ENCODE assay signal across 8 mouse cellular contexts in genomic region chr1:189006267-189006666, GRCm38 (mm10). TPM values are rescaled to one million over a fixed set of nuclear protein-coding genes. Genes with fewer than 3 reads are reported as not detected.
A peak's percentile ranks its signal among the peaks of the same experiment; 100 is the strongest.
DNase-seq lines count a peak whose midpoint lies in the region; ATAC-seq and TF ChIP-seq lines count a peak whose summit lies in the region.

No protein-coding gene starts in this region.

- H3K4me2 ChIP-seq in heart, embryonic 13.5 days, result peak overlapping the region; percentile 99
- H3K4me2 ChIP-seq in hindbrain, embryonic 14.5 days (replicated peaks), result peak overlapping the region; percentile 97
- peak overlapping the region; percentile 93 for H3K4me2 ChIP-seq in midbrain, embryonic 11.5 days

- CTCF ChIA-PET in Patski (lab: Charles Lee), result no interaction called here

- 0 out of 2 replicates have a peak overlapping the region, but pooled peaks have one; percentile 21 for H3K9ac ChIP-seq in heart, embryonic 13.5 days
- H3K9ac ChIP-seq in hindbrain, embryonic 14.5 days, result peak overlapping the region; percentile 96; the same call in 1 of the 2 replicates
- no peak overlapping the region for H3K9ac ChIP-seq in midbrain, embryonic 11.5 days (ENCODE audit: low read length)

- no peaks in the 10 kb centered on the region for H3K27me3 ChIP-seq in heart, embryonic 13.5 days (replicated peaks)
- H3K27me3 ChIP-seq in Patski, result no peaks in the 10 kb centered on the region
- H3K27me3 ChIP-seq in hindbrain, embryonic 14.5 days (ENCODE audit: control insufficient read depth, insufficient read depth, low read length), result no peaks in the 10 kb centered on the region
- H3K27me3 ChIP-seq in midbrain, embryonic 11.5 days (ENCODE audit: control insufficient read depth, insufficient read depth, low read length), result no peaks in the 10 kb centered on the region

- no peaks in the 10 kb centered on the region for H3K9me3 ChIP-seq in heart, embryonic 13.5 days
- H3K9me3 ChIP-seq in hindbrain, embryonic 14.5 days (ENCODE audit: control insufficient read depth, low read length), result no peaks in the 10 kb centered on the region
- H3K9me3 ChIP-seq in midbrain, embryonic 11.5 days (ENCODE audit: control insufficient read depth, low read length), result no peaks in the 10 kb centered on the region

- no peak for ATAC-seq in heart, embryonic 13.5 days (ENCODE audit: extremely low read depth, insufficient number of reproducible peaks, low FRiP score, low TSS enrichment)
- ATAC-seq in Patski, result peak; percentile 7
- no peak for ATAC-seq in hindbrain, embryonic 14.5 days (ENCODE audit: low FRiP score)
- ATAC-seq in midbrain, embryonic 11.5 days (ENCODE audit: low FRiP score), result no peak

- in situ Hi-C loops in Patski (cut with MboI; ENCODE audit: low pct_unique_long_range_greater_than_20kb), result loop anchor here (25.0 kb wide), 2 partner anchors 931 to 1881 kb away; no protein-coding TSS in a partner anchor

- H3K4me3 ChIP-seq in heart, embryonic 13.5 days, result peak overlapping the region; percentile 95
- peak overlapping the region; percentile 96 for H3K4me3 ChIP-seq in hindbrain, embryonic 14.5 days (replicated peaks; ENCODE audit: low read length)
- no peak overlapping the region for H3K4me3 ChIP-seq in midbrain, embryonic 11.5 days (ENCODE audit: low read depth, low read length)

- DNase-seq in heart, postnatal 36 days, result no peak
- no peak for DNase-seq in Patski (ENCODE audit: low read depth, low spot score)
- DNase-seq in hindbrain, embryonic 14.5 days (ENCODE audit: low spot score), result no peak
- DNase-seq in midbrain, embryonic 11.5 days (ENCODE audit: low spot score, missing footprints), result no peak
- no peak for DNase-seq in urinary bladder, postnatal 14 days (ENCODE audit: low spot score)
- DNase-seq in thymus, adult 18-20 months, result no peak
- DNase-seq in adrenal gland, adult 8-10 months, result no peak

- no peak for TF ChIP-seq CTCF in Patski (IDR thresholded peaks at IDR 0.05)

- POLR2A ChIA-PET in Patski (lab: Charles Lee), result no interaction called here

- H3K4me1 ChIP-seq in heart, embryonic 13.5 days, result peaks cover 26% of the 10 kb centered on the region
- H3K4me1 ChIP-seq in hindbrain, embryonic 14.5 days (replicated peaks; ENCODE audit: control insufficient read depth, insufficient read depth, low read length), result peaks cover 27% of the 10 kb centered on the region
- H3K4me1 ChIP-seq in midbrain, embryonic 11.5 days (ENCODE audit: control insufficient read depth, insufficient read depth, low read length), result peaks cover 9% of the 10 kb centered on the region

- WGBS in heart, embryonic 13.5 days, result 56% methylated on average over 5 of the region's 5 CpGs
- WGBS in hindbrain, embryonic 14.5 days, result 66% methylated on average over 5 of the region's 5 CpGs
- 71% methylated on average over 5 of the region's 5 CpGs for WGBS in midbrain, embryonic 11.5 days

- intact Hi-C loops in heart, postnatal 36 days (cut with DNase I), result no loop called here

- no peak overlapping the region for H3K27ac ChIP-seq in heart, embryonic 13.5 days (replicated peaks)
- no peak overlapping the region for H3K27ac ChIP-seq in hindbrain, embryonic 14.5 days
- H3K27ac ChIP-seq in midbrain, embryonic 11.5 days (ENCODE audit: low read depth, low read length), result no peak overlapping the region

- peaks cover 12% of the 10 kb centered on the region; the same call in 1 of the 2 replicates for H3K36me3 ChIP-seq in heart, embryonic 13.5 days
- H3K36me3 ChIP-seq in hindbrain, embryonic 14.5 days (replicated peaks; ENCODE audit: control insufficient read depth, insufficient read depth), result no peaks in the 10 kb centered on the region
- no peaks in the 10 kb centered on the region for H3K36me3 ChIP-seq in midbrain, embryonic 11.5 days (ENCODE audit: control insufficient read depth, insufficient read depth, low read length)

RNA-seq across cellular contexts. Expression of gene Kctd3, which starts 1.4 kb away (rescaled TPM):
- polyA plus RNA-seq in heart, embryonic 13.5 days (2015; fragmentation: Nextera tagmentation; extraction: Ambion mirVana), result 20.3 and 20.8 TPM in 2 replicates
- total RNA-seq in heart, postnatal 36 days (2021), result 10 to 100 TPM; 22.2 to 23.4 TPM
- polyA plus RNA-seq in Patski (2021), result 34.8 TPM
- 54.1 and 56.2 TPM in 2 replicates for polyA plus RNA-seq in hindbrain, embryonic 14.5 days (2014; fragmentation: Nextera tagmentation; extraction: Ambion mirVana)
- polyA plus RNA-seq in midbrain, embryonic 11.5 days (2014; fragmentation: Nextera tagmentation; extraction: Ambion mirVana), result 36.1 and 36.7 TPM in 2 replicates
- total RNA-seq in adrenal gland, adult 8-10 months (2022), result 10 to 100 TPM; 25.9 to 31.7 (median 27.8) TPM
